Mouse (Mus musculus): Measurements from ENCODE around the gene Ccdc9b.

DNA sequence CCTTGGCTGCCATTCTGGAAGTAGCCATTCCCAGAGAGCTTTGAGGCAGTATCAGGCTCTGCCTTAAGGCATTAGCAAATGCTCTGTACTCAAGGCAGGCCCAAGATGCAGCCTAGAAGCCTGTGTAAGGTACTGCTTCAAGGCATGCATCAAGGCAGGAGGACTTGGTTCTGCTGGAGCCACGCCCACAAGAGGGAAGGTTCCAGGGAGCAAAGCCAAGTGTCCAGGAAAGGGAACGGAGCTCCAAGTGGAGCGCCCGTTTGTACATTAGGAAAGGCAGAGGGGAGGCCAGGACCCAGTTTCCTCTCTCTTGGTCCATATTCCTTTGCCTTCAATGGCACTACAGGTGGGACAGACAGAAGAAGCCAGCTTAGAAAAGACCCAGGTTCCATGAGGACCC is 54.0 kb downstream of the Ccdc9b start:
- TF ChIP-seq POLR2A (IDR thresholded peaks at IDR 0.05; ENCODE audit: low read depth, low read length) (no peak), CTCF (IDR thresholded peaks at IDR 0.05; ENCODE audit: extremely low read depth, insufficient read depth, insufficient read length, insufficient replicate concordance) (no peak)

Data from spleen, adult 2 months (tissue).